Mouse (Mus musculus) limb, embryonic 14.5 days (tissue): ENCODE data around the gene Rgs18. TPM values are rescaled to one million over a fixed set of nuclear protein-coding genes. Genes with fewer than 3 reads are reported as not detected.

Experiments
- ATAC-seq: fragments of 200-750 bp; cut with Nextera tagmentation; 2 replicates; pipeline ENCODE4 v1.8.0; 2017; ENCODE audit warnings: low read depth, moderate number of reproducible peaks, moderate TSS enrichment; ENCODE audit not compliant: low FRiP score
- DNase-seq: peaks from one replicate; pipeline ENCODE4 v3.0.0-alpha.2; 2015; ENCODE audit warnings: low spot score
- H3K27ac ChIP-seq: fragments of 300-500 bp; sonication (generic); replicated peaks from 2 replicates; pipeline ENCODE4 v1.5.1; 2014; ENCODE audit warnings: low read depth, mild to moderate bottlenecking, low read length, moderate library complexity, mixed read lengths
- H3K27me3 ChIP-seq: fragments of 300-500 bp; sonication (generic); 2 replicates; pipeline ENCODE4 v1.6.1; 2014; ENCODE audit warnings: low read length, mixed read lengths; ENCODE audit not compliant: control insufficient read depth, insufficient read depth
- H3K36me3 ChIP-seq: fragments of 300-500 bp; sonication (generic); 2 replicates; pipeline ENCODE4 v1.6.1; 2014; ENCODE audit warnings: mild to moderate bottlenecking, low read length, moderate library complexity, mixed read lengths; ENCODE audit not compliant: control insufficient read depth, insufficient read depth
- H3K4me1 ChIP-seq: fragments of 300-500 bp; sonication (generic); 2 replicates; pipeline ENCODE4 v1.6.1; 2014; ENCODE audit warnings: antibody characterized with exemption, low read length, mixed read lengths; ENCODE audit not compliant: control insufficient read depth, insufficient read depth
- H3K4me2 ChIP-seq: fragments of 300-500 bp; sonication (generic); replicated peaks from 2 replicates; pipeline ENCODE4 v1.6.1; 2014; ENCODE audit warnings: low read depth, mild to moderate bottlenecking, low read length, moderate library complexity; ENCODE audit not compliant: severe bottlenecking
- H3K4me3 ChIP-seq: fragments of 300-500 bp; sonication (generic); replicated peaks from 2 replicates; pipeline ENCODE4 v1.5.1; 2014; ENCODE audit warnings: low read length
- H3K9ac ChIP-seq: fragments of 300-500 bp; sonication (generic); 2 replicates; pipeline ENCODE4 v1.6.1; 2014; ENCODE audit warnings: mild to moderate bottlenecking, low read depth, low read length, moderate library complexity; ENCODE audit not compliant: severe bottlenecking
- H3K9me3 ChIP-seq: fragments of 300-500 bp; sonication (generic); 2 replicates; pipeline ENCODE4 v1.6.1; 2016; ENCODE audit warnings: low read length; ENCODE audit not compliant: control insufficient read depth
- POLR2A ChIP-seq: fragments of 200-500 bp; IDR thresholded peaks from 2 replicates; pipeline ENCODE4 v1.8.0; 2012; ENCODE audit warnings: inconsistent platforms, mild to moderate bottlenecking, moderate library complexity, borderline replicate concordance; ENCODE audit not compliant: insufficient read depth, insufficient read length; ENCODE audit errors: extremely low read depth
- whole genome bisulfite sequencing: fragments of 180-500 bp; shearing (Covaris S2); extraction: QIAGEN DNeasy Blood & Tissue Kit; methylation state at CpG from one replicate; pipeline ENCODE4 v1.1.7; 2014; 5-methylcytosine and 5-hydroxymethylcytosine counted together
- polyA plus RNA-seq, 2 experiments: library from polyadenylated mRNA; depleted of rRNA in 1 of 2; stranded (reverse) in 1 of 2; unstranded in 1 of 2; fragments of >200 nt; fragmentation: Nextera tagmentation in 1 of 2; extraction: Ambion mirVana in 1 of 2; gene quantifications; 2 replicates each; pipeline versions ENCODE4 v1.2.1 to v1.2.3; 2012 to 2014

Rgs18 gene
- polyA plus RNA-seq (2012; rRNA removed) (1.6 and 1.8 TPM in 2 replicates), polyA plus RNA-seq (2014; fragmentation: Nextera tagmentation; extraction: Ambion mirVana) (4.3 and 4.8 TPM in 2 replicates)

DNA sequence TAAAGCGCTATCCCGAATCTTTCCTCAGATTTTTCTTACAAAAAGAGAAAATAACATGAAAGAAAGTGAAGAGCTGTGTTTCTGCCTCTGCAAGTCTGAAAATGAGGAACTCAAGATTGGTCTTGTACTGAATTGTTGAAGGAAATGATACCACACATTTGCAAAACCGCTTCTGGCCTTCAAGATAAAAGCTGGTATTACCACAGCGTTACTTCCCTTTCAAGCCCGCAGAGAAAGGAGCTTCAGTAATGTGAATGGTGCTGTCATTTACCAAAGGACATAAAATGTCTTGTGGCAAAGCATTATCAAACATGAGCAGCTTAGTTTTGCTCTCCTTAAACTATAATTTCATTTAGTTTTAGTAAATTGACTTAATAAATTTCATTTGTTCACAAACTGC is at the start of gene Rgs18:
Gene Rgs18 (minus strand): TSS at position 105 of the 400 bp plus-strand sequence.
- H3K9me3 ChIP-seq: no peaks in the 10 kb centered on the region
- DNase-seq (no peak), ATAC-seq (no peak)
- no peak within 1 kb of the TSS for H3K9ac ChIP-seq
- H3K27ac ChIP-seq: no peak within 1 kb of the TSS
- no peaks in the 10 kb centered on the region for H3K36me3 ChIP-seq
- H3K27me3 ChIP-seq: no peaks in the 10 kb centered on the region
- H3K4me3 ChIP-seq: no peak within 1 kb of the TSS
- no peak for TF ChIP-seq POLR2A
- 86% methylated on average over 5 of the region's 5 CpGs for WGBS
- H3K4me2 ChIP-seq: no peak within 1 kb of the TSS
- H3K4me1 ChIP-seq: no peaks in the 10 kb centered on the region

DNA sequence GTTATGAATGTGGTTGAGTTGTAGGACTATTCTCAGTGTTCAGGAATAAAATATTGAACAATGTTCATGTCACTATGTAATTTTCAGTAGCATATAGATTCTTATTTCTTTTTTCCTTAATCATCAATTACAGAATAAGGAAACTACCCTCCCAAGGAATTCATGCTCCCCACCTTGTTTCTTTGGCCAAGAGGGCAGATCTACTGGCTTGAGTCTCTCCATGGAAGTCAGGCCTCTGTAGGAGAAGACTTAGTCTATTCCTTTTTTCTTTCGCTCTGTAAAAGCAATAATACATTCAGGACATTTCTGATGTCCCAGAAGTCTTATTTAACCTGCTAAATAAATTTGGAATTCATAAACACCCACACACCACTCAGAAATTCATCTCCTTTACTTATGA is 841 bp downstream of the Rgs18 start:
- no peak for ATAC-seq
- H3K9ac ChIP-seq: no peak overlapping the region
- no peak for TF ChIP-seq POLR2A

DNA sequence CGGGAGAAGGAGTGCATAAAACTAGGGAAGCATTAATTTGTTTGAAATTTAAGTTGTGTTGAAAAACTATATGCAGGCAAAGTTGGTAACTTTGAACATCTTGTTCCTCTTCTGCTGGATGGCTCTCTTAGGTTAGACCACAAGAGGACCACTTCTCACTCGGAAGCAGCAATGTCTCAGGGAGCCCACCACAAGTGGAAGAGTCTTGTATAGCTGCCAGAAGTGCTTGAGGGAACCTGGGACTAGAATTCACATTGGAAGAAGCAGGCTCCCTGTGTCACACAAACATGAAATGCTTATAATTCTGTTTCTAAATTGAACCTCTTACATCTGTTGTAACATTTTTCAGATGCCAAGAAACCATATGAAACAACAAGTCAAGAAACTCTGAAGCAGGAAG is 9.0 kb downstream of the Rgs18 start:
- Histone ChIP-seq H3K9ac (no peak overlapping the region), H3K4me3 (no peak overlapping the region), H3K36me3 (no peaks in the 10 kb centered on the region), H3K27me3 (no peaks in the 10 kb centered on the region), H3K4me2 (no peak overlapping the region), H3K27ac (no peak overlapping the region), H3K4me1 (no peaks in the 10 kb centered on the region), H3K9me3 (no peaks in the 10 kb centered on the region)
- no peak for TF ChIP-seq POLR2A
- WGBS: 59% methylated on average over 2 of the region's 2 CpGs
- no peak for DNase-seq
- no peak for ATAC-seq

More for the DNA sequence above, 841 bp downstream of the Rgs18 start:
- H3K36me3 ChIP-seq: no peaks in the 10 kb centered on the region
- no peak overlapping the region for H3K27ac ChIP-seq
- no peaks in the 10 kb centered on the region for H3K4me1 ChIP-seq
- no peaks in the 10 kb centered on the region for H3K27me3 ChIP-seq
- whole genome bisulfite sequencing: 71% methylated on average over 1 of the region's 1 CpGs
- no peak overlapping the region for H3K4me3 ChIP-seq
- no peak overlapping the region for H3K4me2 ChIP-seq
- no peaks in the 10 kb centered on the region for H3K9me3 ChIP-seq
- no peak for DNase-seq

GRCm38 (mm10) chr1:144760792-144761191 is 14.4 kb downstream of the Rgs18 start:
- no peak for DNase-seq
- ATAC-seq: no peak
- WGBS: 89% methylated on average over 3 of the region's 3 CpGs

DNA sequence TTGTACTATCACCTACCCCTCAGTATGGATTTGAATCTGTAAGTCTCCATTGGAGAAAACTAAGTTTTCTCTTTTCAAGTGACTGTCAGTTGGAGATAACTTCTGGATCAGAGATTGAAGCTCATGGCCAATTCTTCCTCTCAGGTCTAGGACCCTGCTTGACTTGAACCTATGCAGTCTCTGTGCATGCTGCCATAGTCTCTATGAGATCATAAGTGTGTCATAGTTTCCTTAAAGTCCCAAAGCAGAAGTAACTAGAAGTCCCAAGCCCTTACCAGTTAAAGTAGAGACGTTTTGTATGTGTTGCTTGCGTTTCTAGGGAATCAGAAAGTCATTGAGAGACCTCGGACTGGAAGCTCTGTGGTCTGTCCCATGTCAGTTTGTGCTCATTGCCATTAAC is 24.5 kb downstream of the Rgs18 start:
- TF ChIP-seq POLR2A: no peak
- H3K27me3 ChIP-seq: no peaks in the 10 kb centered on the region
- 72% methylated on average over 3 of the region's 3 CpGs for whole genome bisulfite sequencing
- no peak overlapping the region for H3K9ac ChIP-seq
- no peak overlapping the region for H3K4me3 ChIP-seq
- no peak for ATAC-seq
- H3K9me3 ChIP-seq: no peaks in the 10 kb centered on the region
- no peaks in the 10 kb centered on the region for H3K36me3 ChIP-seq
- no peak for DNase-seq
- no peak overlapping the region for H3K27ac ChIP-seq
- H3K4me2 ChIP-seq: no peak overlapping the region
- H3K4me1 ChIP-seq: no peaks in the 10 kb centered on the region

More at GRCm38 (mm10) chr1:144760792-144761191, 14.4 kb downstream of the Rgs18 start:
- no peaks in the 10 kb centered on the region for H3K27me3 ChIP-seq
- no peak overlapping the region for H3K4me3 ChIP-seq
- no peak for TF ChIP-seq POLR2A
- H3K27ac ChIP-seq: no peak overlapping the region
- H3K9ac ChIP-seq: no peak overlapping the region
- no peak overlapping the region for H3K4me2 ChIP-seq
- no peaks in the 10 kb centered on the region for H3K4me1 ChIP-seq
- no peaks in the 10 kb centered on the region for H3K9me3 ChIP-seq
- H3K36me3 ChIP-seq: no peaks in the 10 kb centered on the region

GRCm38 (mm10) chr1:144746182-144746581 is 29.1 kb downstream of the Rgs18 start:
- Histone ChIP-seq H3K27ac (no peak overlapping the region), H3K4me2 (no peak overlapping the region), H3K9ac (no peak overlapping the region), H3K36me3 (no peaks in the 10 kb centered on the region), H3K4me3 (no peak overlapping the region), H3K27me3 (no peaks in the 10 kb centered on the region), H3K4me1 (no peaks in the 10 kb centered on the region), H3K9me3 (no peaks in the 10 kb centered on the region)
- no peak for DNase-seq
- ATAC-seq: no peak
- TF ChIP-seq POLR2A: no peak
- 87% methylated on average over 1 of the region's 1 CpGs for WGBS
